Mouse (Mus musculus) liver, adult 2 months (tissue): ENCODE measurements around the gene Hoxa5.

Experiments used
- CTCF ChIP-seq: fragments of 200-500 bp; IDR thresholded peaks from 2 replicates; pipeline ENCODE4 v1.5.1; 2011; ENCODE audit warnings: low read depth, low read length, control low read depth
- POLR2A ChIP-seq: fragments of 200-500 bp; IDR thresholded peaks from 2 replicates; pipeline ENCODE4 v1.6.1; 2011; ENCODE audit warnings: low read length, control low read depth; ENCODE audit not compliant: insufficient read depth; ENCODE audit errors: extremely low read depth

- TF ChIP-seq CTCF: no peak
- TF ChIP-seq POLR2A: no peak
Observed at GRCm38 (mm10) chr6:52162611-52163365, 41.6 kb downstream of the Hoxa5 start.
